Mouse (Mus musculus): Measurements from ENCODE around the gene Ackr3.

Gene Ackr3

GRCm38 (mm10) chr1:90258253-90258887, 54.6 kb downstream of the Ackr3 start:
- no peak for DNase-seq (ENCODE audit: low read depth, low spot score)

GRCm38 (mm10) chr1:90260704-90261581, 57.2 kb downstream of the Ackr3 start:
- DNase-seq (ENCODE audit: low read depth, low spot score): no peak

DNA sequence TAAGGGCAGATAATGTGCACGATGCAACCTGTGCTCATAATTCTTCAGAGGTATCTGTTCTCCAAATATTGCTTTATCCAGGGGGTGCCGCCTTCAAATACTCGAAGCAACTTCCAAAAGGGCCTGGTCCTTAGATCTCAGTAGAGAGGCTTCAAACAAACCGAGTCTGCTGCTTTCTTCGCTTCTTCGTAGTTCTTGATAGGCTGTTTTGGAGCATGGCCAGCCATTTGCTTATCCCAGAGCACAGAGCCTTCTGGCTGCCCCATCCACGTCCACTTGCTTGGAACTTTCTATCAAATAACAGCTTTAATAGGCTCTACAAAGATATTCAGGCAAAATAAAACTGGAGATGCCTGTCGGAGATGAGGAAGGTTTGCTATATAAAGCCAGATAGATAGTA, 58.6 kb downstream of the Ackr3 start:
- no peak for DNase-seq (ENCODE audit: low read depth, low spot score)

Data from ZHBTc4 (cell line).